Mouse (Mus musculus) hindlimb bud, embryonic 11.5 days (tissue): Measurements from ENCODE around the gene Wnt9a.
"Not testable (repeated sequence)": the region's sequence is repeated elsewhere in the genome, so short reads cannot be mapped to it uniquely, and the experiment has no call there.

Experiments
- DNase-seq: peaks from one replicate; pipeline ENCODE4 v3.0.0-alpha.2; 2012; ENCODE audit warnings: low read depth, low spot score; ENCODE audit errors: extremely low spot score

Gene Wnt9a

DNA sequence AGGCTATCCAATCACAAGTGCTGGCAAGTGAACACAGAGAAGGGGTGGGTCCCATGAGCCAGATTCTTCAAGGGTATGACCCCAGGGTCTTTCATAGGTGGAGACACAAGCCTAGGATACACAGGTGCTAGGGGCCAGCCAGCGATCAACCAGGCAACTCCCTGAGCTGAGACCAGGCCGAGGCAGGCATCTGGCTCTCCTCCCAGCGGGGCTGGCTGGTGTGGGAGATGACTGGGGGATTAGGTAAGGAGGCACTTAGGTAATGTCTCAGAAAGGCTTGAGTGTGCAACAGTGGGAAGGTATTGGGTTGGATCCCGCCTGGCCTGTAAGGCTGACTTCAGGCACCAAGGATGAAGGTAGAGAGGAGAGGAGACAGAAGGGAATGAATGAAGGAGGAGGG is 28.4 kb downstream of the Wnt9a start:
- no peak for DNase-seq

DNA sequence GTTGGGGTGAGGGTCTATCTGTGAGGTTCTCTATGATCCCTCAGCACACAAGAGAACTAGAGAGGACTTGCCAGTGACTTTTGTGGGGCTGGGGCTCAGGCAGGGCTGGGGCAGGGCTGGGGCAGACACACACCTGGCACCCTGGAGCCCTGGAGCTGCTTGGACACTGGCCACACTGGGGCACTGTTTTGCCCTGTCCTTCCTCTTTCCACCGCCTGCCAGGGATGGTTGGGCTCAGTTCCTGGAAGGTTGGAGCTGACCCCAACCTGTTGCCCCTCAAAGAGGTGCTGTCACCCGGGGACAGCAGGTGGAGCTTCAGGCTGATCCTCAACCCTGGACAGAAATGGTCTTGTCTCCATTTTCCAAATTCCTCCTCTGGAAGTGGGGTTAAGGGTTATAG is 29.2 kb downstream of the Wnt9a start:
- DNase-seq = no peak

DNA sequence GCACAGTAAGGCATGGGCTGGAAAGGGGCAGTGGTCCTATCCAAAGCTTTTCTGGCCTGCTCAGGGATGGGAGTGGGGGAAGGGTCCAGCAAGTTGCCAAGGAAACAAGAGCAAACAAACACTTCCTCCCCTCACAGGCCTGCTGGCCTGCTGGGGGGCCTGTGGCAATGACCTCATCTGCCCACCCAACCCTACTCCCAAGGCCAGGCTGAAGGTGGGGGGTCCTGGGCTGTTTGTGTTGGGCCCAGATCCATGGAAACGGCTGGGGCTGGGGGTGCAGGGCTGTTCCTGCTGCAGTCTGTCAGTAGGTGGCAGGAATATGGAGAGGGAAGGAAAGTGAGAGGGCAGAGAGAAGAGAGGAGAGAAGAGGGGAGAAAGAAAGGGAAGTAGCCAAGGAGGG is 29.7 kb downstream of the Wnt9a start:
- no peak for DNase-seq

DNA sequence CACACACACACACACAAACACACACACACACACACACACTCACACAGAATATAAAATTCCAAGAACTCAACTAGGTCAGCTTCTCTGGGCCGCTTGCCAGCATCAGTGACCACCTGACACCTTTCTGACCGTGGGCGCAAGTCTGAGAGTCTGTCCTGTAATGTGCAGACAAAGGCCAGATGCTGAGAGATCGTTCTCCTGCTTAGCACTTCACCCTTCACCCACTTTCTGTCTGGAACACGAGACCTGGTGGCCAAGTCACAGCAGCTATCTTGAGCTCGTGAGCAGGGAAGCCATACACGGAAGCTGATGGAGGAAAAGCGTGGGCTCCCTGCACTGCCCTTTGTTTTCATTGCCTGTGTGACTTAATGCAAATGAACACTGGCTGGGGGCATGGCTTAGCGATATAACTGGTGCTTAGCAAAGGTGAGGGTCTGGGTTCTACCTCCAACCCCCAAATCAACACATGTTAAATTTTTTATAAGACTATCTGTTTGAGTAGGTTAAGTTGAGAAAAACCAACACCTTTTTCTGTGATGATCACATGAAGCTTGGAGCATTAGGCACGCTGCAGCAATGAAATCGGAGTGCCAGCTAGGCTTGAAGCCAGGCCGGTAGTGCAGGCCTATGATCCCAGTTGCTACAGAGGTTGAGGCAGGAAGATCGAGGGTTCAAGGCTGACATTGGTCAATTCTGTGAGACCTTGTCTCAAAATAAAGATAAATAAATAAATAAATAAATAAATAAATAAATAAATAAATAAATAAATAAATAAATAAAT is 31.4 kb downstream of the Wnt9a start:
- DNase-seq = no peak

DNA sequence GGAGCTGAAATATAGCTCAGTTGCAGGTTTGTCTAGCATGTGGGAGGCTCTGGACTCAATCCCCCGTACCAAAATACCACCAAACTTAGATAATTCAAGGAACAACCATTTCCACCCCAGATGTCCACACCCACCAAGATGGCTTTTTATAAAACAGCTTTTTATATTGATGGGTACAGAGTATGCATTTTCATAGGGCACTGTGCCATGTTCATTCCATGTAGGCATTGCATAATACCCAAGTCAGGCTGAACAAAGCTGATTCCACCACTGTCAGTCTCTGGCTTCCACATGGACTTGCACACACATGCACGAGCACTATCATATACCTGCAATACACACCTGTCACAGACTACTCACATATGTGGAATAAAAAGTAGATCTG is 32.0 kb downstream of the Wnt9a start:
- DNase-seq = no peak

DNA sequence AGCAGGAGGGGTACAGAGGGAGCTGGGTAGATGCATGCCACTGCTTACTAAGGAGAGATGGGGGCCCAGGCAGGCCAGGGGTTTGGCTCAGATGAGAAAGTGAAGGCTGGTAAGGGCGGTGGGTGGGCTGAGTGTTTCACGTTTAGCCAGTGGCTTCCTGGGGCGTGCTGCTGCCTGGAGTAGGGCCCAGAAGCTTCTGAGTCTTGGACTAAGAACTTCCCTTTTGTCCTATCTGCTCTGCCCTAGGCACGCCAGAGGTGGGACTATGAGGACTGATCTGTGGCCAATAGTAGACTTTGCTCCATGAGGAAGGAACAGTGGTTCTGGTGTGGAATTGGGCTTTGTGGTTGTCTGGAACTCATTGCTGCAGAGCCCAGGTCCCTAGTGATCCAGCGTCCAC is 36.2 kb downstream of the Wnt9a start:
- DNase-seq = no peak

DNA sequence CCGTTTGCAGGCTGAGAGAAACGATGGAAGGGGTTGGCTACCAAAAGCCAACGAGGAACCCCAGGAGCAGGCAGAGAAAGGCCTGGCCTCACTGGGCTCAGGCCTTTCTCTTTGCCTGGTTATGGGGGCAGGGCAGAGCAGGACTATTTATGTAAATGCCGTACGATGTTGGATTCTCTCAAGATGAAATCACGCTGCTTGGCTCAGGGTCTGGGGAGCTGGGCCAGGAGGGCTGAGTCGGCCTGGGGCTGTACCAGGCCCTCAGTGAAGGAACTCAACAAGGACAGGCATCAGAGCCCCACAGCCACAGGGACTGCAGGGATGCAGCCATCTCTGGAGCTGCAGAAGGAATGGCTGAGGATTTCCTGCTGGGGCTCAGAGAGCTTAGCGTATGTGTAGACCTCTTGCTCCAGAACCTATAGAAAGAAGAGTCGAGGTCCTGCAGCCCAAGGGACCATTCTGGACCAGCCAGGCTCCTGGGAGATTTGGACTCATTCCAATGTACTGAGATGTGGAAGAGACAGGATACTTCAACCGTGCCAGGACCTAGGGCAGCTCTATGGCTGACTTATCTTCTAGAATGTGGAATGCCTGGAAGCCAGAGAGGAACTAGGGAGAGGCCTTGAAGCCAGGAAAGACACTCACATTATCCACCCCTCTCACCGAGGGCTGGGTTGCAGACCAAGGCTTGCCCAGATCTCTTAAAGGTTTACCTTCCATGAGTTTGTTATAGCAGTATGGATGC is 39.6 kb downstream of the Wnt9a start:
- DNase-seq = no peak

DNA sequence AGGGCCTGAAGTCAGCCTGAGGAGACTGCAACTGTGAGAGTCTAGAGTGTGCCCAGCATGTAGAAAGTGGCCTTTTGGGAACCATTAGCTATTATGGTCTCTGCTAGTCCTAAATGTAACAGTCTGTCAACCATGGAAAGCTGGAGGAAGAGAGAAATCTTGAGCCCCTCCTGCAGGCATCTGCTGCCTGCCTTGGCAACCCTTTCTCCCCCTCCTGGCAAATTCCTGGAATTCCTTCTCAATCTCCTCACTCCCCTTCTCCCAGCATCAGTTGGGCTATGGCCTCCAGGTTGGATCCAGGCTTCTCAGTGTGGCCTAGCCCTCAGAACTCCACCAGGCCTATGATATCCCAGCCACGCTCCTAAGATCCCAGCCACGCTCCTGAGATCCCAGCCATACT is 43.6 kb downstream of the Wnt9a start:
- no peak for DNase-seq

DNA sequence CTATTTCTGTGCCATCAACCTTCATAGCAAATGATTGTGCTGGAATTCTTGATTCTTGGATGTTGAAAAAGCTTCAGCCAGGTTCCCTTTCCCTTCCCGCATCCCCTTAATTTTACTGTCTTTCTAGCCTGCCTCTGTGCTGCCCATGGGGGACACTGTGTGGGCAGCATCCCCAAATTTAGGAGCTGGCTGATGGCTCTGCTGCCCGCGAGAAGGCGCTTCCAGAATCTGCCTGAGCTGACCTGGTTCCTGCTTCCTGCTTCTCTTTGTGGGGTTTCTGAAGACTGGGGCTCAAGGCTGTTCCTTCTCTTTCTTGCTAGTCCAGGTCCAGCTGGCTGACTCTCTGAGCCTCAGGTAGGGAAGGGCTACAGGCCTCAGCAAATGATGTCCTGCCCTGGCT is 48.1 kb downstream of the Wnt9a start:
- DNase-seq = no peak

DNA sequence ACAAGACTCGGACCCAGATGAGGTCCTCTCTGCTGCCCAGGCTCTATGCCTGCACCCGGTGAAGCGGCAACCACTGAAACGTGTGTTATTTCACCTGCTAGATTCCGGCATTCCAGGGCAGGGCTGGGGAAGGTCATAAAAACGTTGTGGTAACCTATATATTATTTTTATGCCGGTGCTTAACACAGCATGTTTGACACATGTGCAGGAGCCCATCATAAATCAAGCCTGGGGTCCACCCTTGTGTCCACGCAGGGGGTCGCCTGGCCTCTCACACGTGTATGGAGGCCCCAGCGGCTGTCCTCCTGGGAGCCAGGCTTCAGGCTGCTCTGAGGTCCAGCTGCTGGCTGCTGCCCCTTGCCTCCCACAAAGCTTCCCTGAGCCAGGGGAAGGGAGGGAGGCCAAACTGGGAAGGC is 50.2 kb downstream of the Wnt9a start:
- no peak for DNase-seq

DNA sequence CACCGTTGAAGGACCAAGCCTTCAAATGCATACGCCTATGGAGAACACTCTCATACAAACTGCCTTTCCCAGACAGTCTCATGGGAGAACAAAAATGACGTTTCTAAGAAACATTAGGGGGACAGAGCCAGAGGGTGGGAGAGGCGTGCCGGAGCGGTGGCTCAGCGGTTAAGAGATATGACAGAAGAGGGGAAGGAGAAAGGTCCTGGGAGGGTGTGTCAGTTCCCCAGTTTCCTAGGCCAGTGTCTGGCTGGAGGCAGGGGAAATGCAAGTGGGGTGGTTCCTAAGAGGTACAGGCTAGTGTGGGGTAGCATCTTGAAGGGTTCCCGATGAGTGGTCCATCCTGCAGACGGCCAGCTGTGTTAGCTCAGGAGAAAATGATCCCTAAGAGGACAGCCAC is 54.6 kb downstream of the Wnt9a start:
- no peak for DNase-seq

DNA sequence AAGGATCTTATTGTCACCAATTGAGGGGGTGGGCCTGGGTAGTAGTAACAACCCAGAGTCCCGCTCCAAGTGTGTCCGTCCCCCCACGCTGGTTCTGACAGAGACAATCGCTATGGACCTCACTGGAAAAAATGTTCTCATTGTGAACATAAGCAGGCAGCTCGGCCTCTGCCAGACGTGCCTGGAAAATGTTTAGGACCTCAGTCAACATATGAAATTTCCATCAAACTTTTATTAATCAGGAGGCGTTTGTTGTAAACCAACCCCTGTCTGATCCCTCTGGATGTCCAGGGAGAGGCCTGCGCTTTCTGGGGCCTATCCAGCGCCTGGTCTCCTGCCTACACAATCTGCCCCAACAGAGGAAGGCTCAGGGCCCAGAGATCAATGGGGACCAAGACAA is 57.3 kb downstream of the Wnt9a start:
- DNase-seq = no peak

DNA sequence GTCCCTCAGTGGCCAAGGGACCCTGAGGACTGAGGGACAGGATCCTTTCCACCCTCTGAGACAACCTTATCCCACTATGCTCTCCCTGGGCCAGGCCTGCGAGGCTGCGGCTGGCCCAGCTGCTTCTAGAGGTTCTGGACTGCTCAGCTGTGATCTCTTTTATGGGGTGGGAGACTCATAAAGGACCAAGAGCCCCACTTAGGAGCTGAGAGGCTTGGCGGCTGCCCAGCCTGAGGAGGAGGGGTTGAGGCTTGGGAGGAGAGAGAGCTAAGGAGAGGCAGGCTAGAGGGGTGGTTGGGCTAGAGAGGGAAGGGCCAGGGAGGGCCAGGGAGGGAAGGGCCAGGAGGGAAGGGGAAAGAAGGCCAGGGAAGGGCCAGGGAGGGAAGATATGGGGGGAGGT is 57.7 kb downstream of the Wnt9a start:
- no peak for DNase-seq

DNA sequence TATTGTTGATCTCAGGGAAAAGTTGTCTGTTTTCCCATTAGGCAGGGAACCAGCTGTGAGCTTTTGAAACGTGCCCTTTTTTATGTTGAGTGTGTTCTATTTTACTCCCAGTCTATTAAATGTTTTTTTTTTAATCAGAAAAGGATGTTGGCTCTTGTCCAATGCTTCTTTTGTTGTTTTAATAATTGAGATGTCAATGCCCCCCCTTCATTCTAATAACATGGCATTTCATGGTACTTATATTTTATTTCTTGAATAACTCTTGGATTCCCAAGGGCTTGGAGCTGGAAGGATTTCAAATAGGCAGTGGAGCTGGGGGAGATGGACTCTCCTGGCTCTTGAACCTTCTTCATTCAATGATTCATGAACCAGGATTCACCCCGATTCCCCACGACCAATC is 59.3 kb downstream of the Wnt9a start:
- no peak for DNase-seq

DNA sequence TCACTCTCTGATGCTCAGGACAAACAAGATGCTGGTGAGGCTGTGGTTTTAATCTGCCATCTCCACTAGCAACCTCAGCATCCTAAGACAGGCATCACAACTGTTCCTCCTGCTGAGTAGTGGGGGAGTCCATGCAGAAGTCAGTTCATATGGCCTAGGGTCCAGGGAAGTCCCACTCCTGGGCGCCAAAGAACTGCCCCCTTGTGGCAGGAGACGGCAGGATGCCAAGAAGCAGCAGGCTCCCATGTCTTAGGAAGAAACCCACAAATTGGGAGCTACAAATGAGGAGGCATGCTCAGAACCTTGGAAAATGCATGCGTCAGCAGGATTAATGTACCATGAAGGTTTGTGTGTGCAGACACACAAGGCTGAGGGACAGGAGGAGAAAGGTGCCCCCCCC is 59.9 kb downstream of the Wnt9a start:
- DNase-seq = no peak

DNA sequence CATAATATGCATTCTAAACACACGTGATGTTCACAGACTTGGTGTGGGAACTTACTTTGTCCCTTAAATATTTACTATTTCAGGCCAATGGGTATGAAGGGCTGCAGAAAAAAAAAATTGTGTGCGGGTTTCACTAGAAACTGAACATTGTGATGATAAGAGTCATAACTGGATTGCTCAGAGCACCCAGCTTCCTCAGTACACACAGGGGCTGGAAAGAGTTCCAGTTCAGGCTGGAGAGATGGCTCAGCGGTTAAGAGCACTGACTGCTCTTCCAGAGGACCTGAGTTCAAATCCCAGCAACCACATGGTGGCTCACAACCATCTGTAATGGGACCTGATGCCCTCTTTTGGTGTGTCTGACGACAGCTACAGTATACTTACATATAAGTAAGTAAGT is 61.2 kb downstream of the Wnt9a start:
- not testable (repeated sequence) for DNase-seq

DNA sequence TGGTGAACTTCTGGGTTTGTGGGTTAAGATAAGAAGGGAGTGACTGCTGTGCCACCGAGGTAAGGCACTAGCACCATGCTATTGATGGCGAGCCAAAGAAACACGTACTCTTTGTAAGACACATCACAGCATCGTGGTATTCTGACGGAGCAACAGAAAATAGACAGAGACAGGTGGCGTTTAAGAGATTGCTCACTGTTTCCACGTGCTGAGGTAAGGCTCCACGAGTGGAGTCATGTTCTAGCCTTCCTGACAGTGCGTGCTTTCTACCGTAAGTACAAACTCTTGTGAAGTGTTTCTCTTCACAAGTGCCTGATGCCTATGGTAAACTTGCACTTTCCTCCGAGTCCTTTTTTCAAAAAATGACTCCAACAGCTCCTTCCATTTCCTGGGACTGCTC is 63.1 kb downstream of the Wnt9a start:
- no peak for DNase-seq

DNA sequence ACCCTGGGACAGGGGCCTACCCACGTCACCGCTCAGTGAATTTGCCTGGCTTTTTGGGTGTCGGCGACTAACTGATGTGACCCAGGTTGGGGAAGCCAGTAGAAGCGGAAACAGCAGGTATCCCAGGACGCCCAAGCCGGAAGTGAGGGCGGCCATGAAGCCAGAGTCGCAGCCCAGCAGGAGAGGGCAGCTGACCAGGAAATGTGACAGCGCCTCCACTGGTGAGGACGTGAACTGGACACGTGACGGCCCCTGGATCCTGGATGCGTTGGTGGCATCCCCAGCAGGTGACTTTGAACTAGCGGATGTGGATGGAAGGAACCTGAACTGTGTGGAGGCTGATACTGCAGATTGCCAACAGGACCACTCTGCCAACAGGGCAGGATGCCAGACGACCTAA is 68.7 kb downstream of the Wnt9a start, which contains the start of gene Prss38:
TSS of gene Prss38 (minus strand) at position 183 of the 400 bp plus-strand sequence.
- DNase-seq = no peak

DNA sequence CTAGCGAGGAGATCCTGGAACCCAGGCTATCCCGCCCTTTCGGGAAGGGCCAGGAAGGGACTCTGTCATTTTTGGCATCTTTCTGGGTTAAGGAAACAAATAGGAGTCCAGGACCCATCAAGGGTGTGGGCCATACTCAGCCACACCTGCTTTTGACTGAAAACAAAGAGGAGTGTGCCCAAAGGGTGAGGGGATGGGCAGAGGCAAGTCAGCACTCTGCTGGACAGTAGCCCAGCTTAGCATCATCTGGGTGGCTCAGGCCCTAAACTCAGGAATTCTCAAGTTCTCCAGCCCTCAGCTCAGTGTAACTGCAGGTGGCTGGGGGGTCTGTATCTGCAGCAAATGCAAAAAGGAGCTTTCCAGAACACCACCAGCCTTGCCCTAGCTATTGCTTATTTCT is 71.3 kb downstream of the Wnt9a start:
- DNase-seq = no peak

DNA sequence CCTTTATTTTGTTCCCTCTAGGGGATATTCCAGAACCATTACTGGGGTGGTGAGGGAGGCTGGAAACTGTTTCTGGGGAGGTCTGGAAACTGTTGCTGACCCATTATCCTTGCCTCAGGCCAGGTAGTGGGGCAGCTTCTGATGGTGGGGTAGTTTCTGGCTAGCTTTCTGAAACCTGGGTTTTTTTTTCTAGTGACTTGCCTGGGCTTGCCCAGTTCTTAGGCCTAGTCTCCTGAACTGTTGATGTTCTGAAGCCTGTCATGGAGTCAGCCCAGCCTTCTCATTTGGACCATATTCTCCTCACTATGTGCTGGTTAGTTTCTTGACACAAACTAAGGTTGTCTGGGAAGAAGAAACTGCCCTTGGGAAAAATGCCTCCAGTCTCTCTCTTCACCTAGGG is 72.8 kb downstream of the Wnt9a start:
- DNase-seq = no peak
